Mouse (Mus musculus) activated CD4-positive, CD25-positive, alpha-beta regulatory T cell (primary cell): Measurements from ENCODE around the gene Itga9. TPM values are rescaled to one million over a fixed set of nuclear protein-coding genes. Genes with fewer than 3 reads are reported as not detected.

Experiments
- polyA plus RNA-seq, 2 experiments: library from polyadenylated mRNA; unstranded; fragments of 100-300 nt; shearing (Covaris generic); gene quantifications; one replicate each; pipeline ENCODE4 v1.2.1; 2017

Gene Itga9
- 1 to 10 TPM in 1 of 2 experiments, under 1 TPM in 1; 0.42 to 2.0 TPM for polyA plus RNA-seq

GRCm38 (mm10) chr9:118606148-118606816, at the start of gene Itga9:
Itga9 (plus strand) TSS chr9:118606690.

GRCm38 (mm10) chr9:118926111-118926650, 319.7 kb downstream of the Itga9 start, which contains the start of gene Ctdspl:
Ctdspl (plus strand) TSS chr9:118926453.

Other genes with a start within 250 kb of the Itga9 start
- 1 to 10 TPM; 2.5 to 5.7 TPM for gene Eomes, start 128.5 kb upstream of the Itga9 start, polyA plus RNA-seq
- 10 to 100 TPM; 49.2 to 65.4 TPM for gene Golga4, start 100.4 kb upstream of the Itga9 start, polyA plus RNA-seq